Mouse (Mus musculus) hindbrain, embryonic 14.5 days (tissue): ENCODE results near the gene Gm20422. TPM values are rescaled to one million over a fixed set of nuclear protein-coding genes. Genes with fewer than 3 reads are reported as not detected.

Experiments
- ATAC-seq: fragments of 200-750 bp; cut with Nextera tagmentation; 2 replicates; pipeline ENCODE4 v1.8.0; 2017; ENCODE audit warnings: moderate number of reproducible peaks, mild to moderate bottlenecking, moderate TSS enrichment, moderate library complexity; ENCODE audit not compliant: low FRiP score
- DNase-seq: peaks from one replicate; pipeline ENCODE4 v3.0.0-alpha.2; 2015; ENCODE audit warnings: low spot score
- H3K27ac ChIP-seq: fragments of 300-500 bp; sonication (generic); 2 replicates; pipeline ENCODE4 v1.5.1; 2014; ENCODE audit warnings: mild to moderate bottlenecking, moderate library complexity
- H3K27me3 ChIP-seq: fragments of 300-500 bp; sonication (generic); 2 replicates; pipeline ENCODE4 v1.6.1; 2014; ENCODE audit warnings: mild to moderate bottlenecking, low read length, mixed read lengths; ENCODE audit not compliant: control insufficient read depth, insufficient read depth
- H3K36me3 ChIP-seq: fragments of 300-500 bp; sonication (generic); replicated peaks from 2 replicates; pipeline ENCODE4 v1.6.1; 2014; ENCODE audit not compliant: control insufficient read depth, insufficient read depth
- H3K4me1 ChIP-seq: fragments of 300-500 bp; sonication (generic); replicated peaks from 2 replicates; pipeline ENCODE4 v1.6.1; 2014; ENCODE audit warnings: antibody characterized with exemption, low read length, mixed read lengths; ENCODE audit not compliant: control insufficient read depth, insufficient read depth
- H3K4me2 ChIP-seq: fragments of 300-500 bp; sonication (generic); replicated peaks from 2 replicates; pipeline ENCODE4 v1.6.1; 2014; ENCODE audit warnings: mild to moderate bottlenecking, moderate library complexity
- H3K4me3 ChIP-seq: fragments of 300-500 bp; sonication (generic); replicated peaks from 2 replicates; pipeline ENCODE4 v1.5.1; 2014; ENCODE audit warnings: mild to moderate bottlenecking, low read length
- H3K9ac ChIP-seq: fragments of 300-500 bp; sonication (generic); 2 replicates; pipeline ENCODE4 v1.6.1; 2014
- H3K9me3 ChIP-seq: fragments of 300-500 bp; sonication (generic); 2 replicates; pipeline ENCODE4 v1.6.1; 2016; ENCODE audit warnings: low read length; ENCODE audit not compliant: control insufficient read depth
- WGBS: fragments of 180-500 bp; shearing (Covaris S2); extraction: QIAGEN DNeasy Blood & Tissue Kit; methylation state at CpG from one replicate; pipeline ENCODE4 v1.1.7; 2014; 5-methylcytosine and 5-hydroxymethylcytosine counted together
- polyA plus RNA-seq: library from polyadenylated mRNA; unstranded; fragments of >200 nt; fragmentation: Nextera tagmentation; extraction: Ambion mirVana; gene quantifications from 2 replicates; pipeline ENCODE4 v1.2.1, GENCODE M21; 2014

Gene Gm20422
- 1.0 and 1.7 TPM in 2 replicates for polyA plus RNA-seq

GRCm38 (mm10) chr8:69774503-69775148 lies at the start of gene Gm20422:
TSS of gene Gm20422 (minus strand) at chr8:69774886.
- Histone ChIP-seq H3K9ac (peak within 1 kb of the TSS; percentile 80), H3K27ac (peak within 1 kb of the TSS; percentile 99), H3K27me3 (no peaks in the 10 kb centered on the region), H3K9me3 (no peaks in the 10 kb centered on the region), H3K4me1 (peaks cover 21% of the 10 kb centered on the region), H3K4me3 (peak within 1 kb of the TSS; percentile 71), H3K36me3 (no peaks in the 10 kb centered on the region), H3K4me2 (peak within 1 kb of the TSS; percentile 79)
- ATAC-seq (peak; percentile 99), DNase-seq (peak; percentile 95)
- WGBS, result under 1% methylated on average over 41 of the region's 41 CpGs

GRCm38 (mm10) chr8:69822386-69823191 lies 47.9 kb upstream of the Gm20422 start, which contains the start of gene Lpar2:
TSS of gene Lpar2 (plus strand) at chr8:69822429.
- peaks cover 45% of the 10 kb centered on the region for H3K36me3 ChIP-seq
- no peaks in the 10 kb centered on the region for H3K9me3 ChIP-seq
- H3K4me1 ChIP-seq, result peaks cover 30% of the 10 kb centered on the region
- ATAC-seq (peak; percentile 74), DNase-seq (peak; percentile 69)
- 1% methylated on average over 31 of the region's 35 CpGs for WGBS
- H3K4me3 ChIP-seq, result peak within 1 kb of the TSS; percentile 58
- H3K27ac ChIP-seq, result peak within 1 kb of the TSS; percentile 74
- H3K4me2 ChIP-seq, result peak within 1 kb of the TSS; percentile 70
- H3K9ac ChIP-seq, result peak within 1 kb of the TSS; percentile 78
- H3K27me3 ChIP-seq, result no peaks in the 10 kb centered on the region

GRCm38 (mm10) chr8:69821971-69822385 lies 47.3 kb upstream of the Gm20422 start:
- peak overlapping the region; percentile 70 for H3K4me2 ChIP-seq
- peak overlapping the region; percentile 74 for H3K27ac ChIP-seq
- ATAC-seq (peak; percentile 39), DNase-seq (peak; percentile 60)
- H3K36me3 ChIP-seq, result peaks cover 45% of the 10 kb centered on the region
- 1% methylated on average over 11 of the region's 22 CpGs for WGBS
- no peaks in the 10 kb centered on the region for H3K27me3 ChIP-seq
- H3K9me3 ChIP-seq, result no peaks in the 10 kb centered on the region
- H3K4me1 ChIP-seq, result peaks cover 30% of the 10 kb centered on the region
- H3K9ac ChIP-seq, result peak overlapping the region; percentile 78
- H3K4me3 ChIP-seq, result peak overlapping the region; percentile 58

GRCm38 (mm10) chr8:69820466-69820865 lies 45.8 kb upstream of the Gm20422 start:
- H3K36me3 ChIP-seq, result peaks cover 50% of the 10 kb centered on the region
- H3K9ac ChIP-seq, result no peak overlapping the region
- H3K4me2 ChIP-seq, result no peak overlapping the region
- peaks cover 27% of the 10 kb centered on the region for H3K4me1 ChIP-seq
- 78% methylated on average over 9 of the region's 9 CpGs for WGBS
- no peaks in the 10 kb centered on the region for H3K9me3 ChIP-seq
- ATAC-seq (no peak), DNase-seq (no peak)
- no peaks in the 10 kb centered on the region for H3K27me3 ChIP-seq
- H3K4me3 ChIP-seq, result no peak overlapping the region
- no peak overlapping the region for H3K27ac ChIP-seq

GRCm38 (mm10) chr8:69815396-69815795 lies 40.7 kb upstream of the Gm20422 start:
- no peak overlapping the region for H3K4me3 ChIP-seq
- no peaks in the 10 kb centered on the region for H3K9me3 ChIP-seq
- no peak overlapping the region for H3K4me2 ChIP-seq
- no peak for ATAC-seq
- no peak overlapping the region for H3K27ac ChIP-seq
- no peak for DNase-seq
- H3K4me1 ChIP-seq, result no peaks in the 10 kb centered on the region
- WGBS, result 98% methylated on average over 4 of the region's 4 CpGs
- no peak overlapping the region for H3K9ac ChIP-seq
- H3K36me3 ChIP-seq, result peaks cover 77% of the 10 kb centered on the region
- no peaks in the 10 kb centered on the region for H3K27me3 ChIP-seq

DNA sequence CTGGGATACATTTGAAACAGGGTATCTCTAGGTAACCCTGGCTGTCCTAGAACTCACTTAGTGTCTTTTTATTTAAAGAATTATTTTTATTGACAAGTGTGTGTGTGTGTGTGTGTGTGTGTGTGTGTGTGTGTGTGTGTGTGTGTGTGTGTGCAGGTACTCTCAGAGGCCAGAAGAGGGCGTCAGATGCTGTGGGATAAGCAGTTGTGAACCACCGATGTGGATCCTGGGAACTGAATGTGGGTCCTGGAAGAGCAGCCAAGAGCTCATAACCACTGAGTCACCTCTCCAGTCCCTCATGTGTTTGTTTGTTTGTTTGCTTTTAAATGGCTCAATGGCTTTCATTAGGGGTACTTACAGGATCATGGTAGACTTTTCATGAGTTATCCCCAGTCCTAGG lies 40.2 kb upstream of the Gm20422 start:
- Histone ChIP-seq H3K9me3 (no peaks in the 10 kb centered on the region), H3K9ac (no peak overlapping the region), H3K27me3 (no peaks in the 10 kb centered on the region), H3K4me2 (no peak overlapping the region), H3K36me3 (peaks cover 77% of the 10 kb centered on the region), H3K27ac (no peak overlapping the region), H3K4me1 (peaks cover 2% of the 10 kb centered on the region; the same call in 1 of the 2 replicates), H3K4me3 (no peak overlapping the region)
- DNase-seq (no peak), ATAC-seq (no peak)
- WGBS, result 92% methylated on average over 2 of the region's 2 CpGs

DNA sequence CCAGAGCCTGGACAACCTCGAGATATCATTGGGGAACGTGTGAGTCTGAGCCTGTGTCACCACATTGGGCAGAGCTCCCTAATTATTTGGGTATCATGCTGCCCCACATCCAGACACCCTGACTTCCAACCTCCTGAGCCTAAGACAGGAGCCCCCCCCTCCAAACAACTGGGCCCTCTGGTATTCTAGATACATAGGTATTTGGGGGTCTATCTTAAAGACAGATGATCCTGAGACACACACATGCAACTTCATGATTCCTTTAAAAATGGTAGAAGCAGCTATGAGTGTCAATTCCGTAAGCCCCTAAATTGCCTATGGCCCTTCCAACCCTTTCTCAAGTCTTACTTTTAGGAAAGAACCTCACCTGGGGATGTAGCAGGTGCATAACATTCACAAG lies 35.1 kb upstream of the Gm20422 start:
- DNase-seq, result no peak
- WGBS, result 66% methylated on average over 3 of the region's 3 CpGs

DNA sequence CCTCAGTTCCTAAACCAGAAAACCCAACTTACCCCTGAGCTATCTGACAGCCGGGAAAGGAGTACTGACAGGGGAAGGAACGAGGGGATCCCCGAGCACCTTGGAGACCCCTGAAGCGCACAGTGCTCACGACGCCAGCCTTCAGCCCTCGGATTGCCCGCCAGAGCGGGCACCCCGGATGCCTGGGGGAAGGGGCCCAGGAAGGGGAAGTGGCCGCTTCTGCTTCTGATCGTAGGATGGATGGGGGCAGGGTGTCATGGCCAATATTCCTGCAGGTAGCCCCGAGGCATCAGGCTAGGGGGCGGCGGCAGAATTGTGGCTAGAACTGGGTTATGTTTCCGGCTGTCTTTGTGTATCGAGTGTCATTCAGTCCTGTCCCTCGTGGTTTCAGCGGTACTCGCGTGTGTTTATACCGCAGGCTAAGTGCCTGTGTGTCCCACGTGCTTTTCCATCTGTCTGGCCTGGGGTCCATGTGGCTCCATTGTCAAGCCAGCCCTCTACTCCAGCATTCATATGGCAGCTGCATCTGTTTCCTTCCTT lies 34.2 kb upstream of the Gm20422 start:
- Histone ChIP-seq H3K27me3 (no peaks in the 10 kb centered on the region), H3K4me2 (peak overlapping the region; percentile 89), H3K4me3 (peak overlapping the region; percentile 67), H3K4me1 (peaks cover 10% of the 10 kb centered on the region; the same call in 1 of the 2 replicates), H3K27ac (peak overlapping the region; percentile 73), H3K36me3 (peaks cover 60% of the 10 kb centered on the region), H3K9ac (peak overlapping the region; percentile 91), H3K9me3 (no peaks in the 10 kb centered on the region)
- WGBS, result 2% methylated on average over 23 of the region's 23 CpGs
- DNase-seq, result peak; percentile 39
- peak; percentile 63 for ATAC-seq

More for the DNA sequence above, 35.1 kb upstream of the Gm20422 start:
- H3K4me1 ChIP-seq, result peaks cover 10% of the 10 kb centered on the region; the same call in 1 of the 2 replicates
- no peaks in the 10 kb centered on the region for H3K9me3 ChIP-seq
- H3K36me3 ChIP-seq, result peaks cover 61% of the 10 kb centered on the region
- 0 out of 2 replicates have a peak overlapping the region, but pooled peaks have one; percentile 91 for H3K9ac ChIP-seq
- H3K27me3 ChIP-seq, result no peaks in the 10 kb centered on the region
- ATAC-seq, result no peak
- peak overlapping the region; percentile 67 for H3K4me3 ChIP-seq
- no peak overlapping the region for H3K27ac ChIP-seq
- H3K4me2 ChIP-seq, result peak overlapping the region; percentile 89
